Mouse (Mus musculus): ENCODE results near the gene Csk.

GRCm38 (mm10) chr9:57698466-57699150 lies 45.2 kb upstream of the Csk start:
- no peak for TF ChIP-seq CTCF (IDR thresholded peaks at IDR 0.05; ENCODE audit: borderline replicate concordance, extremely low read depth, insufficient read depth, insufficient read length)
- TF ChIP-seq POLR2A (IDR thresholded peaks at IDR 0.05; ENCODE audit: borderline replicate concordance, extremely low read depth, insufficient read depth, insufficient read length, poor library complexity, severe bottlenecking): no peak

All from brain, embryonic 14.5 days (tissue).